Mouse (Mus musculus): ENCODE data around the gene Krtap9-3. TPM values are rescaled to one million over a fixed set of nuclear protein-coding genes. Genes with fewer than 3 reads are reported as not detected.

Krtap9-3 gene
- total RNA-seq, 1 experiment = not detected

DNA sequence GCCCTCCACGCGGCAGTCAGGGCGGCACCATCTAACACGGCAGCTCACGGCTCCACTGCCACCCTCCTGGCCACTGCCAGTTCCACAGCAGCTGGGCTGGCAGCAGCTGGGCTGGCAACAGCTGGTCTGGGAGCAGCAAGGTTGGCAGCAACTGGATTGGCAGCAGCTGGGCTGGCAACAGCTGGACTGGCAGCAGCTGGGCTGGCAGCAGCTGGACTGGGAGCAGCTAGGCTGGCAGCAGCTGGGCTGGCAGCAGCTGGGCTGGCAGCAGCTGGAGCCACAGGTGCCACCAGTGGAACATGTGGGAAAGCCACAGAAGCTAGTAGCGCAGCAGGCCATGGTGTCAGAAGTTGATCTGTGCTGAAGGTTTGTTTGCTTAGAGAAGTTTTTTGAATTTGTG is 6.9 kb downstream of the Krtap9-3 start, which contains the start of gene Krtap1-3:
Gene Krtap1-3 (minus strand): TSS at position 359 of the 400 bp plus-strand sequence.
- H3K9me3 ChIP-seq (ENCODE audit: control insufficient read depth, insufficient read depth, low read depth, low read length) = no peaks in the 10 kb centered on the region
- in situ Hi-C loops (cut with MboI; ENCODE audit: low sequenced_read_pairs in 2 of 2, unreplicated experiment in 2 of 2) = no loop called here
- no peaks in the 10 kb centered on the region for H3K36me3 ChIP-seq (ENCODE audit: control insufficient read depth, insufficient read depth, low read length, poor library complexity, severe bottlenecking)
- H3K27ac ChIP-seq (ENCODE audit: insufficient read depth, low read depth, low read length, poor library complexity, severe bottlenecking) = no peak within 1 kb of the TSS
- no peak within 1 kb of the TSS for H3K9ac ChIP-seq (ENCODE audit: insufficient read depth, low read depth, low read length, poor library complexity, severe bottlenecking)
- TF ChIP-seq ZNF384 (IDR thresholded peaks at IDR 0.05; ENCODE audit: low read depth, low read length) (no peak), HCFC1 (IDR thresholded peaks at IDR 0.05; ENCODE audit: borderline replicate concordance, insufficient read depth, low read length) (no peak)
- no peak for DNase-seq (ENCODE audit: low read depth, low spot score)
- no peaks in the 10 kb centered on the region for H3K4me1 ChIP-seq (ENCODE audit: control insufficient read depth in 2 of 2, insufficient read depth in 2 of 2, low read length in 2 of 2, poor library complexity in 1 of 2)
- no peak within 1 kb of the TSS for H3K4me3 ChIP-seq (ENCODE audit: insufficient read depth in 1 of 2, low read depth in 1 of 2, low read length in 2 of 2, poor library complexity in 1 of 2, severe bottlenecking in 1 of 2)

DNA sequence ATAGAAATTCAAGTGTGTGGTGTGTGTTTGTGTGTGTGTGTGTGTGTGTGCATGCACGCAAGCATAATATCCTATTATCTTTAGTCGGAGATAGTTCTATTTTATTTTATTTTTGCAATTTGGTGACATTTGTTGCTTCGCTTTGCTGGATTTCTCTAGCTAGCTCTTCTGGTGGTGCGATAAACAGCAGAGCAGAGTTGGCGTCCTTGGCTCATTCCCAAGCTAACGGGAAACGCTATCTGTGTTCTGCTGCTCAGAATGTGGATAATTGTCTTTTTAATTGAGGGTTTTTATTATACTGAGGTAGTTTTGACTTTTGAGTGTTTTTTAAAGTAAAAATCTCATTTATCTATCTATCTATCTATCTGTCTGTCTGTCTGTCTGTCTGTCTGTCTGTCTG is 12.8 kb downstream of the Krtap9-3 start:
- in situ Hi-C loops (cut with MboI; ENCODE audit: low sequenced_read_pairs in 2 of 2, unreplicated experiment in 2 of 2) = no loop called here
- TF ChIP-seq CHD2 (IDR thresholded peaks at IDR 0.05; ENCODE audit: low read depth, low read length) (no peak), HCFC1 (IDR thresholded peaks at IDR 0.05; ENCODE audit: borderline replicate concordance, insufficient read depth, low read length) (no peak), ZNF384 (IDR thresholded peaks at IDR 0.05; ENCODE audit: low read depth, low read length) (no peak), MAFK (IDR thresholded peaks at IDR 0.05; ENCODE audit: insufficient read depth, low read depth, low read length) (no peak), ZC3H11A (IDR thresholded peaks at IDR 0.05; ENCODE audit: borderline replicate concordance, low read depth, low read length) (no peak)
- no peak overlapping the region for H3K9ac ChIP-seq (ENCODE audit: insufficient read depth, low read depth, low read length, poor library complexity, severe bottlenecking)
- no peak overlapping the region for H3K4me3 ChIP-seq (ENCODE audit: insufficient read depth in 1 of 2, low read depth in 1 of 2, low read length in 2 of 2, poor library complexity in 1 of 2, severe bottlenecking in 1 of 2)
- H3K36me3 ChIP-seq (ENCODE audit: control insufficient read depth, insufficient read depth, low read length, poor library complexity, severe bottlenecking) = no peaks in the 10 kb centered on the region
- no peaks in the 10 kb centered on the region for H3K4me1 ChIP-seq (ENCODE audit: control insufficient read depth in 2 of 2, insufficient read depth in 2 of 2, low read length in 2 of 2, poor library complexity in 1 of 2)
- H3K27ac ChIP-seq (ENCODE audit: insufficient read depth, low read depth, low read length, poor library complexity, severe bottlenecking) = no peak overlapping the region
- DNase-seq (ENCODE audit: low read depth, low spot score) = no peak
- H3K9me3 ChIP-seq (ENCODE audit: control insufficient read depth, insufficient read depth, low read depth, low read length) = no peaks in the 10 kb centered on the region

DNA sequence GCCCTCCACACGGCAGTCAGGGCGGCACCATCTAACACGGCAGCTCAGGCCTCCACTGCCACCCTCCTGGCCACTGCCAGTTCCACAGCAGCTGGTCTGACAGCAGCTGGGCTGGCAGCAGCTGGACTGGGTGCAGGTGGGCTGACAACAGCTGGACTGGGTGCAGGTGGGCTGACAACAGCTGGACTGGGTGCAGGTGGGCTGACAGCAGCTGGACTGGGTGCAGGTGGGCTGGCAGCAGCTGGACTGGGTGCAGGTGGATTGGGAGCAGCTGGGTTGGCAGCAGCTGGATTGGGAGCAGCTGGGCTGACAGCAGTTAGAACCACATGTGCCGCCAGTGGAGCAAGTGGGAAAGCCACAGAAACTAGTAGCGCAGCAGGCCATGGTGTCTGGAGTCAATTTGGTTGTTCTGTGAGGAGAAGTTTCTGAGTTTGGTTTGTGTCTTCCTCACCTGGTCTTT is 14.6 kb downstream of the Krtap9-3 start, which contains the start of gene Krtap1-4:
Gene Krtap1-4 (minus strand): TSS at position 410 of the 460 bp plus-strand sequence.
- Histone ChIP-seq H3K27ac (ENCODE audit: insufficient read depth, low read depth, low read length, poor library complexity, severe bottlenecking) (no peak within 1 kb of the TSS), H3K36me3 (ENCODE audit: control insufficient read depth, insufficient read depth, low read length, poor library complexity, severe bottlenecking) (no peaks in the 10 kb centered on the region), H3K4me3 (ENCODE audit: insufficient read depth in 1 of 2, low read depth in 1 of 2, low read length in 2 of 2, poor library complexity in 1 of 2, severe bottlenecking in 1 of 2) (no peak within 1 kb of the TSS), H3K9me3 (ENCODE audit: control insufficient read depth, insufficient read depth, low read depth, low read length) (no peaks in the 10 kb centered on the region), H3K4me1 (ENCODE audit: control insufficient read depth in 2 of 2, insufficient read depth in 2 of 2, low read length in 2 of 2, poor library complexity in 1 of 2) (no peaks in the 10 kb centered on the region), H3K9ac (ENCODE audit: insufficient read depth, low read depth, low read length, poor library complexity, severe bottlenecking) (no peak within 1 kb of the TSS)
- no peak for TF ChIP-seq HCFC1 (IDR thresholded peaks at IDR 0.05; ENCODE audit: borderline replicate concordance, insufficient read depth, low read length)
- in situ Hi-C loops (cut with MboI; ENCODE audit: low sequenced_read_pairs in 2 of 2, unreplicated experiment in 2 of 2) = no loop called here
- DNase-seq (ENCODE audit: low read depth, low spot score) = no peak

DNA sequence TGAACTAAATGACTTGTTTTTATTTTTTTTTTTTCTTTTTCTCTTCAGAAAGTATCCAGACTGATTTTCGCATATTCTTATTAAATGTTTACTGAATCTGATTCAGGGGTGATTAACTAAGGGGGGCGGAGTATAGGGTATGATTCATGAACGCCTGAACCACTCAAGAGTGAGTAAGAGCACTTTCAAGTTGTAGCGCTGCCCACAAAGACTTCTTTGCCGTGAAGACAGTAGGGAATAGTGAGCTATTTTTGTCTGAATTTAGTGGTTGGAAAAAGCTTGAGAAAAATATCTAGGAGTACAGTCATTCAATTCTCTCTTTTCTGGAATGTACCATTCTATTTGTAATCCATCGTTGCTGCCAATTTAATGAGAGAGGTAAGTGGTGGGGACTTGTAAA is 16.3 kb downstream of the Krtap9-3 start:
- Histone ChIP-seq H3K27ac (ENCODE audit: insufficient read depth, low read depth, low read length, poor library complexity, severe bottlenecking) (no peak overlapping the region), H3K4me1 (ENCODE audit: control insufficient read depth in 2 of 2, insufficient read depth in 2 of 2, low read length in 2 of 2, poor library complexity in 1 of 2) (no peaks in the 10 kb centered on the region), H3K9ac (ENCODE audit: insufficient read depth, low read depth, low read length, poor library complexity, severe bottlenecking) (no peak overlapping the region), H3K36me3 (ENCODE audit: control insufficient read depth, insufficient read depth, low read length, poor library complexity, severe bottlenecking) (no peaks in the 10 kb centered on the region), H3K4me3 (ENCODE audit: insufficient read depth in 1 of 2, low read depth in 1 of 2, low read length in 2 of 2, poor library complexity in 1 of 2, severe bottlenecking in 1 of 2) (no peak overlapping the region), H3K9me3 (ENCODE audit: control insufficient read depth, insufficient read depth, low read depth, low read length) (no peaks in the 10 kb centered on the region)
- DNase-seq (ENCODE audit: low read depth, low spot score) = no peak
- in situ Hi-C loops (cut with MboI; ENCODE audit: low sequenced_read_pairs in 2 of 2, unreplicated experiment in 2 of 2) = no loop called here
- TF ChIP-seq ZC3H11A (IDR thresholded peaks at IDR 0.05; ENCODE audit: borderline replicate concordance, low read depth, low read length) (no peak), HCFC1 (IDR thresholded peaks at IDR 0.05; ENCODE audit: borderline replicate concordance, insufficient read depth, low read length) (no peak), ZNF384 (IDR thresholded peaks at IDR 0.05; ENCODE audit: low read depth, low read length) (no peak), MAFK (IDR thresholded peaks at IDR 0.05; ENCODE audit: insufficient read depth, low read depth, low read length) (no peak), CHD2 (IDR thresholded peaks at IDR 0.05; ENCODE audit: low read depth, low read length) (no peak)

DNA sequence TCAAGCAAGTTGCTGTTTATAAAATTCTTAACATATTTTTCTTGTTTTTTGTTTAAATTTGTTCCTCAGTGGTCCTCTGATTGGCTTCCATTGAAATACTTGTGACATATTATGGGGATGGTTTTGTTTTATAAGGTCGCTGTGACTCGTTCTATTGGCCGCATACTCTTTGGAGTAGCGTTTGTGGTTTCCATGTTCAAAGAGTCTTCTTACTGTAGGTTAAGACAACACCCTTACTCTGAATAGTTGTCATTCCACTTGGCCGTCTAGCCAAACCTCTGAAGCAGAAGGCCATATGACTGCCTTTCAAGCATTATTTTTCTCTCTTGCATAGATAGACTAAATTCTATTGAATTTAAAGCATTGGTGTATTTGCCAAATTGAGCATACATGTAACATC is 16.9 kb downstream of the Krtap9-3 start:
- Histone ChIP-seq H3K9me3 (ENCODE audit: control insufficient read depth, insufficient read depth, low read depth, low read length) (no peaks in the 10 kb centered on the region), H3K27ac (ENCODE audit: insufficient read depth, low read depth, low read length, poor library complexity, severe bottlenecking) (no peak overlapping the region), H3K9ac (ENCODE audit: insufficient read depth, low read depth, low read length, poor library complexity, severe bottlenecking) (no peak overlapping the region), H3K4me3 (ENCODE audit: insufficient read depth in 1 of 2, low read depth in 1 of 2, low read length in 2 of 2, poor library complexity in 1 of 2, severe bottlenecking in 1 of 2) (no peak overlapping the region), H3K36me3 (ENCODE audit: control insufficient read depth, insufficient read depth, low read length, poor library complexity, severe bottlenecking) (no peaks in the 10 kb centered on the region), H3K4me1 (ENCODE audit: control insufficient read depth in 2 of 2, insufficient read depth in 2 of 2, low read length in 2 of 2, poor library complexity in 1 of 2) (no peaks in the 10 kb centered on the region)
- in situ Hi-C loops (cut with MboI; ENCODE audit: low sequenced_read_pairs in 2 of 2, unreplicated experiment in 2 of 2) = no loop called here
- no peak for DNase-seq (ENCODE audit: low read depth, low spot score)
- no peak for TF ChIP-seq CHD2 (IDR thresholded peaks at IDR 0.05; ENCODE audit: low read depth, low read length)
- no peak for TF ChIP-seq ZNF384 (IDR thresholded peaks at IDR 0.05; ENCODE audit: low read depth, low read length)
- no peak for TF ChIP-seq MAFK (IDR thresholded peaks at IDR 0.05; ENCODE audit: insufficient read depth, low read depth, low read length)
- TF ChIP-seq HCFC1 (IDR thresholded peaks at IDR 0.05; ENCODE audit: borderline replicate concordance, insufficient read depth, low read length) = no peak
- TF ChIP-seq ZC3H11A (IDR thresholded peaks at IDR 0.05; ENCODE audit: borderline replicate concordance, low read depth, low read length) = no peak
